Mouse (Mus musculus): ENCODE measurements around the gene Plcb1.

Gene Plcb1

GRCm38 (mm10) chr2:134838185-134838584 lies 52.3 kb downstream of the Plcb1 start:
- DNase-seq (ENCODE audit: low spot score) = no peak

- DNase-seq (ENCODE audit: low spot score) = no peak
Measured at GRCm38 (mm10) chr2:134838888-134839287, 53.0 kb downstream of the Plcb1 start.

GRCm38 (mm10) chr2:134842883-134843282 lies 57.0 kb downstream of the Plcb1 start:
- no peak for DNase-seq (ENCODE audit: low spot score)

- no peak for DNase-seq (ENCODE audit: low spot score)
Measured at GRCm38 (mm10) chr2:134844391-134845238, 58.7 kb downstream of the Plcb1 start.

- DNase-seq (ENCODE audit: low spot score) = no peak
Measured at GRCm38 (mm10) chr2:134845239-134845738, 59.4 kb downstream of the Plcb1 start.

GRCm38 (mm10) chr2:134846555-134846954 lies 60.7 kb downstream of the Plcb1 start:
- no peak for DNase-seq (ENCODE audit: low spot score)

- DNase-seq (ENCODE audit: low spot score) = no peak
Measured at GRCm38 (mm10) chr2:134851189-134852171, 65.6 kb downstream of the Plcb1 start.

- DNase-seq (ENCODE audit: low spot score) = no peak
Measured at GRCm38 (mm10) chr2:134856239-134856638, 70.4 kb downstream of the Plcb1 start.

GRCm38 (mm10) chr2:134856691-134857090 lies 70.8 kb downstream of the Plcb1 start:
- no peak for DNase-seq (ENCODE audit: low spot score)

GRCm38 (mm10) chr2:134864985-134865645 lies 79.2 kb downstream of the Plcb1 start:
- peak; percentile 80 for DNase-seq (ENCODE audit: low spot score)

GRCm38 (mm10) chr2:134867381-134867780 lies 81.5 kb downstream of the Plcb1 start:
- no peak for DNase-seq (ENCODE audit: low spot score)

- DNase-seq (ENCODE audit: low spot score) = no peak
Measured at GRCm38 (mm10) chr2:134871692-134872489, 86.0 kb downstream of the Plcb1 start.

GRCm38 (mm10) chr2:134872490-134872781 lies 86.6 kb downstream of the Plcb1 start:
- peak; percentile 7 for DNase-seq (ENCODE audit: low spot score)

GRCm38 (mm10) chr2:134877148-134877547 lies 91.3 kb downstream of the Plcb1 start:
- no peak for DNase-seq (ENCODE audit: low spot score)

GRCm38 (mm10) chr2:134891207-134891606 lies 105.3 kb downstream of the Plcb1 start:
- no peak for DNase-seq (ENCODE audit: low spot score)

GRCm38 (mm10) chr2:134894776-134895175 lies 108.9 kb downstream of the Plcb1 start:
- DNase-seq (ENCODE audit: low spot score) = no peak

- DNase-seq (ENCODE audit: low spot score) = no peak
Measured at GRCm38 (mm10) chr2:134896196-134896595, 110.3 kb downstream of the Plcb1 start.

- DNase-seq (ENCODE audit: low spot score) = no peak
Measured at GRCm38 (mm10) chr2:134897083-134897482, 111.2 kb downstream of the Plcb1 start.

GRCm38 (mm10) chr2:134901521-134901920 lies 115.7 kb downstream of the Plcb1 start:
- no peak for DNase-seq (ENCODE audit: low spot score)

GRCm38 (mm10) chr2:134910882-134911281 lies 125.0 kb downstream of the Plcb1 start:
- no peak for DNase-seq (ENCODE audit: low spot score)

GRCm38 (mm10) chr2:134911360-134911759 lies 125.5 kb downstream of the Plcb1 start:
- no peak for DNase-seq (ENCODE audit: low spot score)

Measured in ovary, adult 18-20 months (tissue).